In the genomic region with DNA sequence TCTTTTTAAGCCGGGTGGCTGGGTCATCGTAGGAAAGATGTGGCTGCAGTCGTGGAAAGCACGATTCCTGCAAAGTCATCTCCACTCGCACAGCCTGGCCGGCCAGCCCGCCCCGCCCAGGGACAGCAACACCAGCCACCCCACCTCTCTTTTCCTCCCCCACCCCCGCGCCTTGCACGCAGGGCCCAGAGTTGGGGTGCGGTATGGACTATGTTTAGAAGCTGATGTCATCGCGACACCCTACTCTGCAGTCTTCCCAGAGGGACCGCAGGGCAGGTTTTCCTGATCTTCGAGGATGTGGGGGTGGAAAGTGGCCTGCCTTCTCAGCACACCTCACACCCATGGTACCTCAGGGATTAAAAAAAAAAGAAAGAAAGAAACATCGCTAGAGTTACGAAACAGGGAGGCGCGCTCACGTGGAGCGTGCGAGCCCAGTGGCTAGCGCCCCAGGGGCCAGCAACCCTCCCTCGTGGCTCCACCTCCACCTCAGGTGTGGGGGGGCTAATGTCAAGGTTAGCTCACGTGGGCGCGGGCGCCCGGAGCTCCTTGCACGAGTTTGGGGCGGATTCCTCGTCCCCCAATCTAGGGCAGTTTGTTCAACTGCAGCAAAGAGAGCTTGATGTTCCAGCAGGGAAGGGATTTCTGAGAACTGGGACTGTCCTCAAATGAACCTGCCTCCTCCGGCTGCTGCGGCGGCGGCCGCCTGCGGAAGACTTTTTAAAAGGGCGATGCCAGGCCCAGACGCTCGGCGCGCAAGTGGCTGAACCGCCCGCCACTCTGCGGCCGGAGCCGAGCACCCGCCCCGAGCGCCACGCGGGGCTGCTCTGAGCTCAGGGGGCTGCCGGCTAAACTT, we compare ENCODE assay signal across 8 mouse cellular contexts. TPM values are rescaled to one million over a fixed set of nuclear protein-coding genes. Genes with fewer than 3 reads are reported as not detected.
A peak's percentile ranks its signal among the peaks of the same experiment; 100 is the strongest.
DNase-seq lines count a peak whose midpoint lies in the region; ATAC-seq lines count a peak whose summit lies in the region.

No protein-coding gene starts in this region.

- intact Hi-C loops in gastrocnemius, postnatal 14 days (cut with DNase I; ENCODE audit: low total_unique reads): no loop called here
- intact Hi-C loops in left cerebral cortex, postnatal 14 days (cut with DNase I): loop anchor here (2.0 to 10.0 kb wide), 3 partner anchors 79 to 203 kb away; no protein-coding TSS in a partner anchor

- peak; percentile 93 to 98 for DNase-seq in adrenal gland, adult (ENCODE audit: inconsistent age in 2 of 2, low spot score in 1 of 2)
- DNase-seq in embryo, embryonic 10 days (ENCODE audit: low spot score): peak; percentile 73
- peak; percentile 92 for DNase-seq in gastrocnemius, postnatal 14 days
- DNase-seq in left cerebral cortex, postnatal 14 days (ENCODE audit: low spot score in 2 of 2): peak; percentile 88 to 97
- DNase-seq in right cerebral cortex, postnatal 10 days (ENCODE audit: low spot score in 2 of 2): peak; percentile 91 to 95
- DNase-seq in urinary bladder, postnatal 25 days (ENCODE audit: low spot score): peak; percentile 78

- ATAC-seq in inflammation-experienced regulatory T-cells, adult 6 months: peak; percentile 55
- peak; percentile 40 for ATAC-seq in megakaryocyte progenitor cell, adult 5-6 weeks (replicated peaks; ENCODE audit: poor library complexity)

RNA-seq across cellular contexts. Expression of gene Klf9, which starts 5.5 kb away (rescaled TPM):
- total RNA-seq in gastrocnemius, postnatal 14 days (2021): 100 to 1,000 TPM in 1 of 2 experiments, 10 to 100 TPM in 1; 80.5 to 128 TPM
- 1 to 10 TPM; 1.1 to 4.4 (median 4.2) TPM for polyA plus RNA-seq in inflammation-experienced regulatory T-cells, adult 6 months (2017; shearing (Covaris generic))
- 100 to 1,000 TPM; 206 to 251 TPM for total RNA-seq in left cerebral cortex, postnatal 14 days (2021)
- 19.0 and 20.1 TPM in 2 replicates for total RNA-seq in megakaryocyte progenitor cell, adult 5-6 weeks (2015)
- 13.3 and 16.0 TPM in 2 replicates for total RNA-seq in megakaryocyte progenitor cell, adult 5-6 weeks (2017)

Comparison
In these comparisons a context has a peak if more than half of its experiments do, and no peak if none do; other contexts are left out.
1. Peak in every context shown above with its lines: DNase-seq and ATAC-seq.